Mouse (Mus musculus): ENCODE results near the gene Mlip.

DNA sequence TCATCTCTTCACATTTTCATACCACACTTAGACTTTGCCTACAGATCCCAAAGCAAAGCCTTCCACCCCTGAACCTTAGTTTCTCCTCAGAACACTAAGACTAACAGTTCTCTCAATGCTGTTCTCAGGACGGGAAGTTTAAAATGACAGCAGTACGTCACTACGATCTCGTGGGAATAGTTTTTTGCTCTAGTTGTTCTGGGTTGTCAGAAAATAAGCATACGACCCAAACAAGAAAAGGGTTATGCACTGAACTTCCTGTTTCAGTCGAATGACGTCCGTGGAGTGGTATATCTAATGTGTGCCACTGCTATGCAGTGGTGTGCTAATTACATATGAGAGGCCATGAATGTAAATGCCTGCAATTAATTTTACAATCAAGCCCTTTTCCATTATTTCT is 7.9 kb upstream of the Mlip start:
- no peak for TF ChIP-seq CTCF (IDR thresholded peaks at IDR 0.05; ENCODE audit: low read depth)
- TF ChIP-seq EP300 (optimal IDR thresholded peaks at IDR 0.05): no peak
